Mouse (Mus musculus) forebrain, embryonic 11.5 days (tissue): ENCODE measurements around the gene Gli2. TPM values are rescaled to one million over a fixed set of nuclear protein-coding genes. Genes with fewer than 3 reads are reported as not detected.

Experiments
- ATAC-seq: fragments of 200-750 bp; cut with Nextera tagmentation; replicated peaks from 2 replicates; pipeline ENCODE4 v1.8.0; 2017; ENCODE audit warnings: moderate TSS enrichment; ENCODE audit not compliant: low FRiP score
- DNase-seq: peaks from one replicate; pipeline ENCODE4 v3.0.0-alpha.2; 2017; ENCODE audit warnings: low spot score
- H3K27ac ChIP-seq: fragments of 300-500 bp; sonication (generic); 2 replicates; pipeline ENCODE4 v1.5.1; 2014; ENCODE audit warnings: low read depth, low read length
- H3K27me3 ChIP-seq: fragments of 300-500 bp; sonication (generic); 2 replicates; pipeline ENCODE4 v1.6.1; 2014; ENCODE audit warnings: mild to moderate bottlenecking, low read length, mixed read lengths; ENCODE audit not compliant: control insufficient read depth, insufficient read depth
- H3K36me3 ChIP-seq: fragments of 300-500 bp; sonication (generic); 2 replicates; pipeline ENCODE4 v1.6.1; 2014; ENCODE audit warnings: mild to moderate bottlenecking, low read length, moderate library complexity, mixed read lengths; ENCODE audit not compliant: control insufficient read depth, insufficient read depth
- H3K4me1 ChIP-seq: fragments of 300-500 bp; sonication (generic); replicated peaks from 2 replicates; pipeline ENCODE4 v1.6.1; 2014; ENCODE audit warnings: low read length, mixed read lengths; ENCODE audit not compliant: control insufficient read depth, insufficient read depth
- H3K4me2 ChIP-seq: fragments of 300-500 bp; sonication (generic); 2 replicates; pipeline ENCODE4 v1.6.1; 2014; ENCODE audit warnings: low read depth, mild to moderate bottlenecking, low read length, moderate library complexity, mixed read lengths; ENCODE audit not compliant: severe bottlenecking
- H3K4me3 ChIP-seq: fragments of 300-500 bp; sonication (generic); 2 replicates; pipeline ENCODE4 v1.5.1; 2014; ENCODE audit warnings: low read depth, low read length
- H3K9ac ChIP-seq: fragments of 300-500 bp; sonication (generic); 2 replicates; pipeline ENCODE4 v1.6.1; 2014; ENCODE audit warnings: low read length
- H3K9me3 ChIP-seq: fragments of 300-500 bp; sonication (generic); 2 replicates; pipeline ENCODE4 v1.6.1; 2016; ENCODE audit warnings: low read length, mixed read lengths; ENCODE audit not compliant: control insufficient read depth
- WGBS: fragments of 180-500 bp; shearing (Covaris S2); extraction: QIAGEN DNeasy Blood & Tissue Kit; methylation state at CpG from one replicate; pipeline ENCODE4 v1.1.7; 2014; 5-methylcytosine and 5-hydroxymethylcytosine counted together
- microRNA-seq: library from miRNA; unstranded; fragments of <30 nt; microRNA quantifications from one replicate; pipeline ENCODE4, GENCODE M21; 2016; ENCODE audit not compliant: insufficient number of aligned reads
- polyA plus RNA-seq: library from polyadenylated mRNA; unstranded; fragments of >200 nt; fragmentation: Nextera tagmentation; extraction: Ambion mirVana; gene quantifications from 2 replicates; pipeline ENCODE4 v1.2.1, GENCODE M21; 2014

The Gli2 gene
- polyA plus RNA-seq, 1 experiment from 2014 or later = 16.3 TPM

- H3K27me3 ChIP-seq = no peaks in the 10 kb centered on the region
- ATAC-seq = no peak
- 86% methylated on average over 2 of the region's 2 CpGs for WGBS
Observed at GRCm38 (mm10) chr1:118789871-118790270, 263.5 kb downstream of the Gli2 start.

GRCm38 (mm10) chr1:118789468-118789867, 264.0 kb downstream of the Gli2 start:
- DNase-seq (no peak), ATAC-seq (no peak)

More at GRCm38 (mm10) chr1:118789871-118790270, 263.5 kb downstream of the Gli2 start:
- Histone ChIP-seq H3K4me3 (no peak overlapping the region), H3K9ac (no peak overlapping the region), H3K36me3 (no peaks in the 10 kb centered on the region), H3K4me2 (no peak overlapping the region), H3K27ac (no peak overlapping the region), H3K9me3 (no peaks in the 10 kb centered on the region), H3K4me1 (no peaks in the 10 kb centered on the region)
- DNase-seq = no peak

DNA sequence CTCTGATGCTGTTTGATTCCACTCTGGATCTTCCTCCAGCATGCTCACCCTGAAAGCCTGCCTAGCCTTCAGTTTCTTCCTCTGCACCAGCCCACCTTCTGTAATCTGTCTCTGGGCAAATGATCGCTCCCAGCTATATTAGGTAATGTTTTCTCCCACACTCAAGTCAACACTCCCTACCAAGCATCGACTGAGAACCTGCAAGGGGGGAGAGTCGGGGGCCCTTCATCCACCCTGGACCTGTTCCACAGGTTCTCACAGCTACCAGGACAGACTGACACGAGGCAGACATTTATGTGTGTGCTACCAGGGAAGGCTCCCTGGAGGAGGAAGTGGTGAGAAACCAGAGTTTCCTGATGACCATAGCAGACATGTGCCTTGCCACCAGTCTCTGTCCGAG, 264.6 kb downstream of the Gli2 start:
- Histone ChIP-seq H3K36me3 (no peaks in the 10 kb centered on the region), H3K4me2 (no peak overlapping the region), H3K9me3 (no peaks in the 10 kb centered on the region), H3K4me3 (no peak overlapping the region), H3K4me1 (no peaks in the 10 kb centered on the region), H3K27ac (no peak overlapping the region), H3K9ac (no peak overlapping the region), H3K27me3 (no peaks in the 10 kb centered on the region)
- ATAC-seq (no peak), DNase-seq (no peak)
- WGBS = 86% methylated on average over 5 of the region's 5 CpGs

More at GRCm38 (mm10) chr1:118789468-118789867, 264.0 kb downstream of the Gli2 start:
- H3K36me3 ChIP-seq = no peaks in the 10 kb centered on the region
- no peak overlapping the region for H3K27ac ChIP-seq
- H3K4me3 ChIP-seq = no peak overlapping the region
- no peaks in the 10 kb centered on the region for H3K4me1 ChIP-seq
- no peaks in the 10 kb centered on the region for H3K27me3 ChIP-seq
- H3K9ac ChIP-seq = no peak overlapping the region
- 63% methylated on average over 3 of the region's 3 CpGs for WGBS
- no peaks in the 10 kb centered on the region for H3K9me3 ChIP-seq
- H3K4me2 ChIP-seq = no peak overlapping the region

GRCm38 (mm10) chr1:118787486-118787885, 265.9 kb downstream of the Gli2 start:
- Histone ChIP-seq H3K27me3 (no peaks in the 10 kb centered on the region), H3K27ac (no peak overlapping the region), H3K9me3 (no peaks in the 10 kb centered on the region), H3K4me3 (no peak overlapping the region), H3K9ac (no peak overlapping the region), H3K4me1 (no peaks in the 10 kb centered on the region), H3K4me2 (no peak overlapping the region), H3K36me3 (no peaks in the 10 kb centered on the region)
- WGBS = 85% methylated on average over 3 of the region's 3 CpGs
- ATAC-seq (no peak), DNase-seq (no peak)

Small RNAs within 50 kb of the gene (microRNA-seq; reads per million reads assigned to microRNA genes)
- gene Mir6346 = not detected
